Mouse (Mus musculus): Measurements from ENCODE around the gene Tgfbr1.
"Not testable (repeated sequence)": the region's sequence is repeated elsewhere in the genome, so short reads cannot be mapped to it uniquely, and the experiment has no call there.

The Tgfbr1 gene

GRCm38 (mm10) chr4:47347022-47347421, 6.0 kb upstream of the Tgfbr1 start:
- no peak for DNase-seq (ENCODE audit: low spot score)

DNA sequence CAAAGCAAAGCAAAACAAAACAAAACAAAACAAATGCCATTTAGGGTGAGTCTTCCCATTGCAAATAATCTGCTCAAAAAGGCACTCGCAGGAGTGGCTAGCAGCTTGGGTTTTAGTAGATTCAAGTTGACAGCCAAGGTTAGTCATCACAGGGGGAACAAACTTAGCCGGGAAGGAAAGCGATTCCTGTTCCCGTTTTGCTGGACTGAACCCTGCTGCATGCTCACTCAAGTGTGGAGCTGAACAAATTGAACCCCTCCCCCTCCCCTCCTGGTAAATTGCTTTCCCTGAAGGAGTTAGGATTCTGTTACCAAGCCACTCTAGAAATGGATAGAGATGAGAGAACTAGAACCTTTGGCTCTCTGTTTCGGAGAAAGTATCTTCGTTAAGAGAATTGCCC, 3.3 kb upstream of the Tgfbr1 start:
- DNase-seq (ENCODE audit: low spot score), result peak; percentile 57

DNA sequence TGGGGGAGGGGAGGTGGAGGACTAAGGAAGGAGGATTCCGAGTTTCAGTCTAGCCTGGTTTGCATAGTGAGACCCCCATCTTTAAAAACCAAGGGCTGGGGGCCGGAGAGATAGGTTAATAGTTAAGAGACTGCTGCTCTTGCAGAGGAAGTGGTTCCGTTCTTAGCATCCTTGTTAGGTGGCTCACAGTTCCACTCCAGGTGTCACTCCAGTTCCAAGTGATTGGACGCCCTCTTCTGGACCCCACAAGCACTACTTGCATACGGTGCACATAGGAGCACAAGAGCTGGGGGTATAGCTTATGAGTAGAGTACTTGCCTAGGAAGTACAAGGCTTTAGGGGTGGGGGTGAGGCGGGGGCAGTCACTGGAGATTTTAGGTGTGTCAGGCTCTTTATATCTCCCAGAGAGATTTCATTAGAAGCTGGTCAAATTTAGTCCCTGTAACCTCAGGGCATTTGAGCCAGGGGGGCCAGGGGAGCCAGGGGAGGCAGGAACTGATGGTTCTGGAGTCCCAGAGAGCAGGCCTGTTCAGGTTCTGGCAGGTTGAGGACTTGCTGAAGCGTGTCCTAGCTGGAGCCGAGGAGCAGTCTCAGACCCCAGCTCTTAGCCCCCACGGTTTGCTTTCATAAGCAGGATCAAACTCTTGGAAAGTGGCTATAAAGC, 1.5 kb upstream of the Tgfbr1 start:
- peak; percentile 63 for DNase-seq (ENCODE audit: low spot score)

- DNase-seq (ENCODE audit: low spot score), result peak; percentile 46
These were observed 861 bp upstream of the Tgfbr1 start for GRCm38 (mm10) chr4:47352061-47352661.

DNA sequence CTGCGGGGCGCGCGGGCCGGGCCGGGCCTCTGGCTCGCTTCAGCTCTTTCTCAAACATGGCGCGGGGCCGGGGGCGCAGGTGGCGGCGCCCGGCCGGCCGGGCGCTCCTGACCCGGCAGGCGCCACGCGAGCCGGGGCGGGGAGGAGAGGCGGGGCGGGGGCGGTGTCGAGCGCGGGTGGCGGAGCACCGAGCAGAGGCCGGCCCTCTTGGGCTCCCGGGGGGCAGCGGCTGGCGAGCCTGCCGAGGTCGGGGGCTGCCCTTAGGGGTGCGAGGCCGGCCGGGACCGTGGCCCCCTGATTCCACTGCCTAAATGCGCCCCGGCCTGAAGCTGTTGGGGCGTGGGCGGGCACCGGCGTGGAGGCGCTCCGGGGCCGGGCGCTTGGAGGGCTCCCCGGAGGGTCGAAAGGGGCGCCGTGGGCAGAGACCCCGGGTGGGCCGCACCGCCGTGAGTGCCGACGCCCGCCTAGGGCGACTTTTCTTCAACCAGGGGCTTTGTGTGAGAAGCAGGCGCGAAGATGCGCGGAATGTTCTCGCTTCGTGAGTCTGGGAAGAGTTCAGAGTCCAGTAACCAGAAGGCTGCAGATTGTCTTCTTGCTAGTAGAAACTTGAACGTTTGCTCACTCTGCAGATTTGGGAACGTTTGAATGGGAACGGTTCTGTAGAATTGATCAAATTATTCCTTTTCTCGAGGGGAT, 542 bp downstream of the Tgfbr1 start:
- peak; percentile 61 for DNase-seq (ENCODE audit: low spot score)

DNA sequence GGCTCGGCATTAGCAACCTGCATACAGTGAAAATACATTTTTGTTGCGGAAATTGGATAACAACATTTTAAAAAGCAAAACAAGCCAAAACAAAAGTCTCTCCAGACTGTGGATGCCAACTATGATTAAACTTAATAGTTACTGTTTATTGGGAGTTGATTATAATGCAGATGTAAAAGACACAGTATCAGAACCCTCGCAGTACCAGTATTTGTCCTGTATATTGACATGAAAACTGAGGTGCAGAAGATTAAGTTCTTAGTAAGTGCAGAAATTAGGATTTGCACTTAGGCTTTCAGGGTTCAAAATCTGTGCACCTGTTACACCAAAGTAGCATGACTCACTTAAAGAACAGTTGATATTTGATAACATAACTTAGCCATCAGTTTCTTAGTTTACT, 1.3 kb downstream of the Tgfbr1 start:
- no peak for DNase-seq (ENCODE audit: low spot score)

DNA sequence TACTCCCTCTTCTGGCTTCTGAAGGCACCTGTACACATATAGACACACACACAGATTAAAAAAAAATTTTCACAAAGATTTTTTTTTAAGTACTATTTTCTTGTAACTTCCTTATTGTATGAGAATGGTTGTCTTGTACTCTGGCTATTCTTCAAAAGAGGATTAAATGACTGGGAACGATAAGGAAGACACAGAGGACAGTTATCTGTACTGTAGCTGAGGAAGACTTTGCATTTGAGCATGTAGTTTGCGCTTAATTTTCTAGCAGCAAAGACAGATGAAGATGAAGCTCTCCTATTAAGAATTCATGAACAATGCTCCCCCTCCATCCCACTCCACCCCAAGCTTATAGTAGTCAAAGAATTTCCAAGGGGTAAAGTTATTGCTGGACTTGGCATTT, 9.6 kb downstream of the Tgfbr1 start:
- no peak for DNase-seq (ENCODE audit: low spot score)

- DNase-seq (ENCODE audit: low spot score), result no peak
These were observed 10.1 kb downstream of the Tgfbr1 start for GRCm38 (mm10) chr4:47363134-47363533.

DNA sequence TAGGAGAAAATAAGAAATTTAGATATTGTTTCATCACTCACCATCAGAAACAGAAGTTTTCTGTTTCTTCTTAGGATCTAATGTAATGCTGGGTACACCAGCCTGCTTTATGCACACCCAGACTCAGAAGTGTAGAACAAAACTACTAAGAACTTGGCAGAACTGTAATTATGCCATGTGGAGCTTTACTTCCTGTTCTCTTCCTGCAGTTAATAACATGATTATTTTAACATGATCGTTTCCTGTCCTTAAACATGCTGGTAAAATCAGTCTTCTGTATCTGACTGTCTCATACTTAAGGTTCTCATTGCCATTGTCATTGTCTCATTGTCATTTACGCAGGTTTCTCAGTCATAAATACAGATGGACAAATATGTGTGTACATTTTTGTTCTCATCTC, 15.7 kb downstream of the Tgfbr1 start:
- no peak for DNase-seq (ENCODE audit: low spot score)

DNA sequence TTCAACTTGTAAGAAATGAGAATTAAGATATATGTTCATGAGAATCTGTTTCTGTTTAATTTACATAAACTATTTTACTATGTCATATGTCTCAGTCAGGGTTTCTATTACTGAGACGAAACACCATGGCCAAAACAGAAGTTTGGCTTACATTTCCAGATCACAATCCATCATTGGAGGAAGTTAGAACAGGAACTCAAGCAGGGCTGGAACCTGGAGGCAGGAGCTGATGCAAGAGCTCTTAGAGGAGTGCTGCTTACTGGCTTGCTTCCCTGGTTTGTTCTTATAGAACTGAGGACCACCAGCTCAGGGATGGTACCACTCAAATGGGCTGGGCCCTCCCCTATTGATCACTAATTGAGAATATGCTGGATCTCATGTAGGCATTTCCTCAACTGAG, 25.7 kb downstream of the Tgfbr1 start:
- DNase-seq (ENCODE audit: low spot score), result no peak

DNA sequence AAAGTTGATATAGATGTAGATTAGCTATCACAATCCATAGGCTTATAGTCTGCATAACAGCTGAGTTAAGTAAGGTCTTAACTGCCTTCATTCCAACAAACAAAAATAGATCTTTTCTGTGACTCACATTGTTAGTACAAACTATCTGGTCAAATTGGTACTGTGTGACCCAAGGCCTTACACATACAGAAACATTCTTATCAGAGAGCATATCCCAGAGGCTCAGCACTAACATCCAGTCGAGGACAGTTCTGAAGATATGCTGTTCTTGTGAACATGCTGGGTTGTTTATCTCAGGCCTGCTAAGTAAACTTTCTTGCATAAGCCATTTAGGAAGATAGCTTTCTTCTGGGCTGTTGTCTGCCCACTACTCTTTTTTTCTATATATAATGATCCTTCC, 29.4 kb downstream of the Tgfbr1 start:
- no peak for DNase-seq (ENCODE audit: low spot score)

DNA sequence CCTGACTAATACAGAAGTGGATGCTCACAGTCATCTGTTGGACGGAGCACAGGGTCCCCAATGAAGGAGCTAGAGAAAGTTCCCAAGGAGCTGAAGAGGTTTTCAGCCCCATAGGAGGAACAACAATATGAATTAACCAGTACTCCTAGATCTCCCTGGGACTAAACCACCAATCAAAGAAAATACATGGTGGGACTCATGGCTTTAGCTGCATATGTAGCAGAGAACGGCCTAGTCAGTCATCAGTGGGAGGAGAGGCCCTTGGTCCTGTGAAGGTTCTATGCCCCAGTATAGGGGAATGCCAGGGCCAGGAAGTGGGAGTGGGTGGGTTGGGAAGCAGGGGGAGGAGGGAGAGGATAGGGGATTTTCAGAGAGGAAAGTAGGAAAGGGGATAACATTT, 38.9 kb downstream of the Tgfbr1 start:
- not testable (repeated sequence) for DNase-seq (ENCODE audit: low spot score)

- DNase-seq (ENCODE audit: low spot score), result no peak
These were observed 43.2 kb downstream of the Tgfbr1 start for GRCm38 (mm10) chr4:47396251-47396650.

DNA sequence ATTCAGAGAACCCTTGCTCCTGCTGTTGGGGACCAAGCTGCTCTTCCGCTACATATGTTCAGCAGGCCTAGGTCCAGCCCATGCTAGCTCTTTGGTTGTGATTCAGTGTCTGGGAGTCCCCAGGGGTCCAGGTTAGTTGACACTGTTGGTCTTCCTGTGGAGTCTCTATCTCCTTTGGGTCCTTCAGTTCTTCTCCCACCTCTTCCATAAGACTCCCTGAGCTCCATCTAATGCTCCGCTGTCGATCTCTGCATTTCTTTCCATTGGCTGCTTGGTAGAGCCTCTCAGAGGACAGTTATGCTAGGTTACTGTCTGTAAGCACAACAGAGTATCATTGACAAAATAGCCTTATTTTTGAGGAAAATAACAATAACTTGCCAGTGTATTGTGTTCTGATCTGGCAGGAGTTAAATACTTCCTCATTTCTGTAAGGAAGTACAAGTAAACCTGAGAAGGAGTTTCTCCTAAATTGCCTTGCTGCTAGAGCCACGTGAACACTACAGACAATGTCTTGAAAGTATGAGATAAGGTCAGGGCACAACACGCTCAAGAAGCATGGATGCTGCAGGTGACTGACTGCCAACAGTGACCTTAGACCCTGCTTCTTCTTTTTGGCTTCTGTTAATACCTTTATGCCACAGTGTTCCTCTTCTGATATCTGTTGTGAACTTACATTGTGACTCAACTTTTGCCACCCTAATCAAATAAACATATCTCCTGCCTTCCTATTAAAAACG, 45.1 kb downstream of the Tgfbr1 start:
- no peak for DNase-seq (ENCODE audit: low spot score)

GRCm38 (mm10) chr4:47399824-47400223, 46.8 kb downstream of the Tgfbr1 start:
- DNase-seq (ENCODE audit: low spot score), result peak; percentile 61

- no peak for DNase-seq (ENCODE audit: low spot score)
These were observed 47.3 kb downstream of the Tgfbr1 start for GRCm38 (mm10) chr4:47400314-47400713.

GRCm38 (mm10) chr4:47402200-47402599, 49.2 kb downstream of the Tgfbr1 start:
- no peak for DNase-seq (ENCODE audit: low spot score)

GRCm38 (mm10) chr4:47404536-47404935, 51.5 kb downstream of the Tgfbr1 start:
- DNase-seq (ENCODE audit: low spot score), result no peak

- no peak for DNase-seq (ENCODE audit: low spot score)
These were observed 54.1 kb downstream of the Tgfbr1 start for GRCm38 (mm10) chr4:47407161-47407560.

DNA sequence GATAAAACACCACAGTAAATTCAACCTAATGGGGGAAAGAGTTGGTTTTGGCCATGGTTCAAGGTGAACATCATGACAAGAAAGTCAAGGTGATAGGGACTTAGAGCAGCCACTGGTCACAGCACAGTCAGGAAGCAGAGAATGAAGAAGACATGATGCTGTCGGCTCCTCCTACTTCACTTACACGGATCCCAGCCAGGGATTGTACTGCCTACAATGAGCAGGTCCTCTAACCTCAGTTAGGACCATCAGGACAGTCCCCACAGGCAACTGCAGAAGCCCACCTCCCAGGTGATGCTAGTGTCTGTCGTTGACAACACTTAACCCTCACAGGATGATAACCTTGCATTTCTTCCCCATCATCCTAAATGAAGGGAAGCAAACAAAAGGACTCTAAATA, 64.8 kb downstream of the Tgfbr1 start:
- no peak for DNase-seq (ENCODE audit: low spot score)

- DNase-seq (ENCODE audit: low spot score), result peak; percentile 84
These were observed 66.4 kb downstream of the Tgfbr1 start for GRCm38 (mm10) chr4:47419268-47419973.

DNA sequence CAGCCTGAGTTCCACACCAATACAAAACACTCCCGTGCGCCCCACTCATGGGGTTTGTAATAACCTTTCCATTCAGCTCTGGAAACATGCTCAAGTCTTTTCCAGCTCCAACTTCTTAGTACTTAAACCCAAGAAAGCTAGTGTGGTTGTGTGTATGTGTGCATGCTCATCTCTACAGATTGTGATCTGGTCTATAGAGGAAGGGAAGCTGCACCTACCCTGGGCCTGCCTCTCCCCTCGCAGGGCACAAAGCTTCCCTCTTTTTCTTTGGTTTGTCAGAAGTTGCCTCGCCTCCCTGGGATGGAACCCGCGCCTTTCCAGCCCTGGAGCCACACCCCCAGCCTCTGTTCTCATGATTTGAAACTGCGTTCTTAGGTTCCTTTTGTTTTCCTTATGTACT, 67.2 kb downstream of the Tgfbr1 start:
- DNase-seq (ENCODE audit: low spot score), result no peak
